Mouse (Mus musculus) liver, embryonic 14.5 days (tissue): ENCODE measurements around the gene Palm. TPM values are rescaled to one million over a fixed set of nuclear protein-coding genes. Genes with fewer than 3 reads are reported as not detected.

ENCODE experiments used
- ATAC-seq: fragments of 200-750 bp; cut with Nextera tagmentation; 2 replicates; pipeline ENCODE4 v1.8.0; 2017; ENCODE audit warnings: moderate number of reproducible peaks, mild to moderate bottlenecking, moderate library complexity; ENCODE audit not compliant: insufficient read depth
- DNase-seq, 3 experiments: peaks; one replicate each; pipeline ENCODE4 v3.0.0-alpha.2; 2012 to 2013; ENCODE audit warnings: low read depth in 3 of 3, low spot score in 3 of 3
- H3K27ac ChIP-seq: fragments of 300-500 bp; sonication (generic); 2 replicates; pipeline ENCODE4 v1.5.1; 2014; ENCODE audit warnings: moderate library complexity, mild to moderate bottlenecking, control low read depth, inconsistent platforms
- H3K27me3 ChIP-seq: fragments of 300-500 bp; sonication (generic); 2 replicates; pipeline ENCODE4 v1.6.1; 2014; ENCODE audit warnings: mild to moderate bottlenecking, low read length, moderate library complexity; ENCODE audit not compliant: control insufficient read depth, insufficient read depth
- H3K36me3 ChIP-seq: fragments of 300-500 bp; sonication (generic); replicated peaks from 2 replicates; pipeline ENCODE4 v1.6.1; 2014; ENCODE audit warnings: low read depth; ENCODE audit not compliant: control insufficient read depth, insufficient read depth
- H3K4me1 ChIP-seq, 2 experiments: fragments of 200-500 bp in 1 of 2; fragments of 300-500 bp in 1 of 2; sonication (generic) in 1 of 2; replicated peaks; 2 replicates each; pipeline ENCODE4 v1.6.1; 2012 to 2014; ENCODE audit warnings: antibody characterized with exemption in 1 of 2, inconsistent platforms in 1 of 2, low read length in 1 of 2; ENCODE audit not compliant: control insufficient read depth in 2 of 2, insufficient read depth in 2 of 2
- H3K4me2 ChIP-seq: fragments of 300-500 bp; sonication (generic); 2 replicates; pipeline ENCODE4 v1.6.1; 2014; ENCODE audit warnings: low read depth, mild to moderate bottlenecking, control low read depth, moderate library complexity
- H3K4me3 ChIP-seq, 2 experiments: fragments of 200-500 bp in 1 of 2; fragments of 300-500 bp in 1 of 2; sonication (generic) in 1 of 2; 2 replicates each; pipeline ENCODE4 v1.5.1; 2012 to 2014; ENCODE audit warnings: low read depth in 2 of 2, low read length in 2 of 2, mild to moderate bottlenecking in 2 of 2, control low read depth in 1 of 2, inconsistent platforms in 1 of 2, moderate library complexity in 1 of 2; ENCODE audit not compliant: insufficient read depth in 1 of 2
- H3K9ac ChIP-seq: fragments of 300-500 bp; sonication (generic); replicated peaks from 2 replicates; pipeline ENCODE4 v1.6.1; 2014; ENCODE audit warnings: mild to moderate bottlenecking, control low read depth, moderate library complexity
- H3K9me3 ChIP-seq: fragments of 300-500 bp; sonication (generic); 2 replicates; pipeline ENCODE4 v1.6.1; 2016; ENCODE audit warnings: low read length, mixed read lengths; ENCODE audit not compliant: control insufficient read depth
- CTCF ChIP-seq: IDR thresholded peaks from 2 replicates; pipeline ENCODE4 v1.5.1; 2016; ENCODE audit warnings: antibody characterized with exemption, low read depth, control low read depth
- EP300 ChIP-seq: IDR thresholded peaks from 2 replicates; pipeline ENCODE4 v1.6.1; 2016; ENCODE audit warnings: antibody characterized with exemption, low read depth
- WGBS: fragments of 180-500 bp; shearing (Covaris S2); extraction: QIAGEN DNeasy Blood & Tissue Kit; methylation state at CpG from one replicate; pipeline ENCODE4 v1.1.7; 2014; ENCODE audit not compliant: insufficient replicate concordance; 5-methylcytosine and 5-hydroxymethylcytosine counted together
- polyA plus RNA-seq, 2 experiments: library from polyadenylated mRNA; depleted of rRNA in 1 of 2; stranded (reverse) in 1 of 2; unstranded in 1 of 2; fragments of >200 nt; fragmentation: Nextera tagmentation in 1 of 2; extraction: Ambion mirVana in 1 of 2; gene quantifications; 2 replicates each; pipeline versions ENCODE4 v1.2.1 to v1.2.3; 2012 to 2014

Gene Palm
- polyA plus RNA-seq, 2 experiments: 3.5 to 4.1 TPM

- Histone ChIP-seq H3K4me2 (no peak overlapping the region), H3K4me1 (peaks cover 4 to 18% of the 10 kb centered on the region in 2 experiments; a peak in 3 of 4 replicates), H3K27me3 (no peaks in the 10 kb centered on the region), H3K36me3 (peaks cover 74% of the 10 kb centered on the region), H3K27ac (no peak overlapping the region), H3K4me3 (no peak overlapping the region), H3K9ac (no peak overlapping the region), H3K9me3 (no peaks in the 10 kb centered on the region)
- TF ChIP-seq CTCF (no peak), EP300 (no peak)
- ATAC-seq: no peak
- WGBS: 87% methylated on average over 25 of the region's 25 CpGs
- no peak for DNase-seq
Observed at GRCm38 (mm10) chr10:79861230-79862048, 68.1 kb downstream of the Palm start.

- Histone ChIP-seq H3K9me3 (no peaks in the 10 kb centered on the region), H3K4me3 (no peak overlapping the region), H3K27ac (no peak overlapping the region), H3K4me2 (no peak overlapping the region), H3K36me3 (peaks cover 66% of the 10 kb centered on the region), H3K9ac (no peak overlapping the region), H3K4me1 (peaks cover 1 to 10% of the 10 kb centered on the region in 2 experiments; a peak in 3 of 4 replicates), H3K27me3 (no peaks in the 10 kb centered on the region)
- 88% methylated on average over 23 of the region's 23 CpGs for WGBS
- DNase-seq: no peak
- no peak for TF ChIP-seq EP300
- TF ChIP-seq CTCF: no peak
- no peak for ATAC-seq
Observed at GRCm38 (mm10) chr10:79862049-79862788, 68.8 kb downstream of the Palm start.

GRCm38 (mm10) chr10:79862925-79863324, 69.6 kb downstream of the Palm start:
- 77% methylated on average over 10 of the region's 10 CpGs for WGBS
- no peak overlapping the region for H3K9ac ChIP-seq

GRCm38 (mm10) chr10:79864351-79865188, 71.2 kb downstream of the Palm start:
- no peaks in the 10 kb centered on the region for H3K27me3 ChIP-seq
- H3K9ac ChIP-seq: no peak overlapping the region
- no peak overlapping the region for H3K4me3 ChIP-seq
- H3K27ac ChIP-seq: no peak overlapping the region
- WGBS: 48% methylated on average over 10 of the region's 10 CpGs
- H3K4me1 ChIP-seq: no peaks in the 10 kb centered on the region
- ATAC-seq (peak; percentile 12), DNase-seq (no peak)
- TF ChIP-seq EP300 (no peak), CTCF (no peak)
- H3K9me3 ChIP-seq: no peaks in the 10 kb centered on the region
- peaks cover 45% of the 10 kb centered on the region for H3K36me3 ChIP-seq
- no peak overlapping the region for H3K4me2 ChIP-seq

More at GRCm38 (mm10) chr10:79862925-79863324, 69.6 kb downstream of the Palm start:
- no peak overlapping the region for H3K27ac ChIP-seq
- TF ChIP-seq CTCF (no peak), EP300 (no peak)
- no peak overlapping the region for H3K4me2 ChIP-seq
- H3K9me3 ChIP-seq: no peaks in the 10 kb centered on the region
- ATAC-seq (no peak), DNase-seq (no peak)
- H3K4me1 ChIP-seq: peaks cover 0 to 3% of the 10 kb centered on the region in 2 experiments; a peak in 1 of 4 replicates
- peaks cover 61% of the 10 kb centered on the region for H3K36me3 ChIP-seq
- H3K27me3 ChIP-seq: no peaks in the 10 kb centered on the region
- H3K4me3 ChIP-seq: no peak overlapping the region
